Mouse (Mus musculus): ENCODE measurements around the gene Fasn.
"Not testable (repeated sequence)": the region's sequence is repeated elsewhere in the genome, so short reads cannot be mapped to it uniquely, and the experiment has no call there.

Fasn gene

DNA sequence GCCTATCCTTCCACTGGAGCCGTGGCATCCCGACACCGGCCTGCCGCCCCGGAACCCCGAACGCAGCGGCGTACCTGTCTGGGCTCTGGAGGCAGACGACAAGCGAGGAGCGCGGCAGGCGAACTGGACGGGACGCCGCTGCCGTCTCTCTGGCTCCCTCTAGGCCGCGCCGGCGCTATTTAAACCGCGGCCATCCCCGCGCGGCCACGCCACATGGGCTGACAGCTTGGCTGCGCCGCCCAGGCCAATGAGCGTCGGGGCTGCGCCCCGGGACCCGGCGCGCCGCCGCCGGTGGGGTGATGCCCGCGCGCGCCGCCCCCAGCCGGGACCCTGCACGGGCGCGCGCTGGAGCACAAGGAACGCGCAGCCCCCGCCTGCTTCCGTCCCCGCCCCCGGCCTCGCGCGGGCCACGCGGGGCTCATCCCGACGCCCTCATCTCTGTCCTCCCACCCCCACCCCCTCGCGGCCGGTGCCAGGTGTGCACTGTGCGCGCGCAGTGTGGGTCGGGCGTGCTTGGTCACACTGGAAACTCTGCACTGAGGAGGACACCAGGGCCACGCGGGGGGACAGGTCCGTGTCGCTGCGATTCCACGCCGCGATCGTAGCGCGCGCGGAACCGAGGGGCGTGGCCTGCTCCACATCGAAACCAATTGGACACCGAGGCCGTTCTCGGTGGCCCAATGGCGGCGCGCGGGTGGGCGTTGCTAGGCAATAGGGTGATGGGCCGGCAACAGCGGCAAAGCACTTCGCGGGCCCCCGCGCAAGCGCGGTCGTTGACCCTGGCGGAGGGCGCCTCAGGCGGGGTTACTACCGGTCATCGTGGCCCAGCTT lies at the start of gene Fasn:
Gene Fasn (minus strand): TSS at position 592 of the 831 bp plus-strand sequence.
- peak; percentile 97 for DNase-seq (ENCODE audit: low read depth, low spot score)

DNA sequence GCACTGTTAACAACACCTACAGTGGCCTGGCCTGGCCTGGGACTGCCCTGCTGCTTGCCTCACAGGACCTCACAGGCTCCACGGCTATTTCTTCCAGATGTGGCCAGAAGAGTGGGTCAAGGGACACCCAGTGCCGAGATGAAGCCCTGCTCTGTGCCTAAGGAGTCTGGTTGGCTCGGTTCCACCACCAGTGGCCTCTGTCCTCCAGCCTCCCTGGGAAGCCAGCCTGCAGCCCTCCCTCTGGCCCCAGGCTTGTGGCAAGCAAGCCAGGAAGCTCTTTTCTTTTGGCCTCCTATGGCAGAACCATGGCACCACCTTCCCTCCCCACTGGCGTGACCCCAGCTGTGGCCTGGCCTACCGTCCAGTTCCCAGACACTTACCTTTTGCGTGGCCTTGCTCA lies 48.9 kb upstream of the Fasn start:
- DNase-seq (ENCODE audit: low read depth, low spot score): no peak

DNA sequence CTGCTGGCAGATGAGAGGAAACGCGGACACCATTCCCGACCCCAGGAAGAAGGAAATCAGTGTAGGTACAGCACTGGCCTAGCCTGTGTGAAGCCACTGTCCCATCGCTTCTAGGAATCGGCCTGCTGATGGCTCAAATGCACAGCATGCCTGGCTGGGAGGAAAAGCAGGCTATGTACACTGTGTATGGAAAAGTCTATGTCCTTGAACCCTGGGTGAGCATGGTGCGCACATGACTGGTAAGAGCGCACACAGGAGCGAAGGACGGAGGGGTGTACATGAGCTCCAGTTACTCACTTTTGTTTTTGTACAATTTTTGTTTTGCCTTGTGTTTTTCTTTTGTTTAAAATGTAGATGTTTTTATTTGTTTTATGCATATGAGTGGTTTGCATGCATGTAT lies 47.2 kb upstream of the Fasn start:
- DNase-seq (ENCODE audit: low read depth, low spot score): no peak

DNA sequence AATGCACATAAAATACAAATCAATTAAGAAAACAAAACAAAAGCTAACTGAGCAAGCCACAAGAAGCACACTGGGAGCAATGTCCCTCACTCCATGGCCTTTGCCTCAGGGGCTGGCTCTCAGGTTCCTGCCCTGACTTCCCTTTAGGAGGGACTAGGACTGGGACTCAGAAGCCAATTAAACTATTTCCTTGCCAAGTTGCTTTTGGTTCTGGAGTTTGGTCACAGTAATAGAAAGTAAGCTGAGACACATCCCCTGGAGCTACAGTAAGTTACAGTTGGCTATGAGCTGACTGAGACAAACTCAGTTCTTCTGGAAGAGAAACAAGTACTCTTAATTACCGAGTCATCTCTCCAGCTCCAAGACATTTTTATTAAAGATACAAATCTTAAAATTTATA lies 41.5 kb upstream of the Fasn start:
- DNase-seq (ENCODE audit: low read depth, low spot score): no peak

DNA sequence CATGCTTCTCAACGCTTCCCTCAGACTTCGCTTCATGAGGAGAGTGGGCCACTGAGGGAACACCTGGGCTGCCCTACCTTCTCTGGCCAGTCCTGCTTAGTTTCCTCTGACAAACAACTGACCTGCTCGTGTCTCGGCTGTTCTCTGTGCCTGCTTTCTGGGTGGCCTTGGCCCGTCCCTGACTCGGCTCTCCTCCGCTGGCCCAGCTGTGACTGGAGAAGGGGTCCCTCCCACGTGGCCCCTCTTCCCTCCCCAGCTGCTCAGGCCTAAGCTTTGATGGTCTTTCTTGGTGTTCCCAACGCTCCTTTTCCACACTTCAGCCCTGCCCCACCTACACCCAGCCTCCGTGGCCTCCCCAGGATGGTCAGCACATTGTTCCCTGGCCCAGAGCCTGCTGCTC lies 38.5 kb upstream of the Fasn start:
- no peak for DNase-seq (ENCODE audit: low read depth, low spot score)

DNA sequence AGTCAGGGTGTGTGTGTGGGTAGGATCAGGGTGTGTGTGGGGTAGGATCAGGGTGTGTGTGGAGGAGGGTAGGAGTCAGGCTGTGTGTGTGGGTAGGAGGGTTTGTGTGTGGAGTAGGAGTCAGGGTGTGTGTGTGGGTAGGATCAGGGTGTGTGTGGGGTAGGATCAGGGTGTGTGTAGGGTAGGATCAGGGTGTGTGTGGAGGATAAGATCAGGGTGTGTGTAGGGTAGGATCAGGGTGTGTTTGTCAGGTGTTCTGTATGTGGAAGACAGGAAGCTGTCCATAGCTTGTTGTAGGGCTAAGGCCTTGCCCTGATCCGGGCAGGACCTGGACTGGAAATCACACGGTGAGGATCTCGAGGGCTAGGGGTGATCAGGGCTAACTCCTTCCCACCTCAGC lies 31.6 kb upstream of the Fasn start:
- not testable (repeated sequence) for DNase-seq (ENCODE audit: low read depth, low spot score)

DNA sequence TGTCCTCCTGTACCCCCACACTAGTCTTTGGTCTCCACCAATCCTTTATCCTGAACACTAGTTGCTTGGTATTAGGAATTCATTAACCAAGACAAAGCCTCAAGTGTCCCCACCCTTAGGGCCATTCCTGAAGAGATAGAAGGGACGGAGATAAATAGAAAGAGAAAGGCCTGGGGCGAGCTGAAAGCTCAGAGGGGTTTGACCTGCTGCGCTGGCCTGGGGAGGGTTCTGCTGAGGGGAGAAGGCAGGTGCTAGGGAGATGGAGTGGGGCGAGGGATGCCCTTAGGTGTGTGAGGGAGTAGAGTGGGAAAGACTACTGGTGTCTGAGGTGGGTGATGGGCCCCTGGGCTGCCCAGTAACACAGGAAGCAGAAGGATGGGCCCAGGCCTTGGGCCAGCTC lies 29.4 kb upstream of the Fasn start:
- DNase-seq (ENCODE audit: low read depth, low spot score): no peak

DNA sequence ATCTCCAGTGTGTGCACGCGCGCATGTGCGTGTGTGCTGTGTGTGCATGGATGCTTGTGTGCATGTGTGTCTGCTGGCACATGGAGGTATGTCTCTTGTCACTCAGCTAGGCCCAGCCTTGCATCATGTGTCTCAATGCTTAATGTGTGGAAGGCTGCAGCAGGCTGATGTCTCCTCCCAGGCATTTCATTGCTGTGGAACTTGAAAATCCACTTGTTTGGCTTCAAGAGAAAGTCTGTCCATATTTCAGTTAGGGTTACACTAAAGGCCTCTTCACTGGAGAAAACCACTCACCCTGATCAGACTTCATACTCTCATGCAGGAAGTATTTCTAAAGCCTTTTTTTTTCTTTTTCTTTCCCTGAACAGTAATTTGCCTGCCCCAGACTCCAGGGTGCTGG lies 28.8 kb upstream of the Fasn start:
- no peak for DNase-seq (ENCODE audit: low read depth, low spot score)

DNA sequence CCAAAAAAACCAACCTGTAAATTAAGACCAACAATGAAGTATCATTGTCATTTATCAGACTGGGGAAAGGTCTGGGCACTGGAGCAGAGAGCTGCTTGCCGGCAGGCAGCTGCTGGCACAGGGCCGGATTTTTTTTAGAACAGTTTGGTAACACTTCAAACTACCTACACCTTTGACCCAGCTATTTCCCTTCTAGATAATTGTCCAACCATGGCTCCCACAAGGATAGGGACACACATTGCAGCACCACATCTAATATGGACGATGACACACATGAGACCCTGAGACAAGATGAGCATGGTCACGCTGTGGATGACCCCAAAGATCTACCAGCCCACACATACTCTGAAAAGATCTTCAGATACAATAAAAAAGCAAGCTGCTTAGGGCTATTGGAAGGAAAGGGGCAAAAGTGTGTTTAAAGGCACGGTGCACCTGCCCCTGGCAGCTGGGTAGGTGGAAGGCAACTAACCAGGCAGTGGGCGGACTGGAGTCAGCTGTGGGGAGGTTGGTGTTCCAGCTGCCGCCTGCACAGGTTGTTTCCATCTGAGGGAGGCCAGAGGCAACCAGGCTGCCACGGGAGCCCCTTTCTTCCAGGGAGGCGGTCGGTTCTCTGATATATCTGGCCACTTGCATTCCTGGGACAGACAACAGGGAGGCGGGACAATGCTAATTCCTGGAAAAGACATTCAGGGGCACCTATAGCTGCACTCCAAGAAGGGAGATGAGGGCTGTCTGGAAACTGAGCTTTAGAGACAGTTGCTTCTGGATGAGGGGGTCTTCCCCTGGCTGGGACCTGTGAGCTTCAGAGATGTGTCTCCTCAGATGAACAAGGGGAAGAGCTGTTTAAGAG lies 28.0 kb upstream of the Fasn start:
- peak; percentile 40 for DNase-seq (ENCODE audit: low read depth, low spot score)

DNA sequence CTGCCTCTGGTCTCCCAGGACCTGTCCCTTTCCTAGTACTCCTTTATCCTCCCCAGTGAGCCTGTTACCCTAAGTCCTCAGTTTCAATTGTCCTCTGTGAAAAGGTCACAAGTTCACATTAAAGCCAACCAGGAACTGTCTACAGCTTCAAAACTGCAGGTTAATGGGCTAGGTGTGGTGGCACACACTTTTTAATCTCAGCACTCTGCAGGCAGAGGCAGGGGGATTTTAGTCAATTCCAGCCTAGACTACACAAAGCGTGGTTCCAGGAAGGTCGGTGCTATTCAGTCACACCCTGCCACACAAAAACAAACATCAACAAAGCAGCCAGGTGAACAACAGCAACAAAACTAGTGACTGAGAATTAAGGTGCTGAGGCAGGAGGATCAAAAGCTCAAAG lies 27.2 kb upstream of the Fasn start:
- no peak for DNase-seq (ENCODE audit: low read depth, low spot score)

DNA sequence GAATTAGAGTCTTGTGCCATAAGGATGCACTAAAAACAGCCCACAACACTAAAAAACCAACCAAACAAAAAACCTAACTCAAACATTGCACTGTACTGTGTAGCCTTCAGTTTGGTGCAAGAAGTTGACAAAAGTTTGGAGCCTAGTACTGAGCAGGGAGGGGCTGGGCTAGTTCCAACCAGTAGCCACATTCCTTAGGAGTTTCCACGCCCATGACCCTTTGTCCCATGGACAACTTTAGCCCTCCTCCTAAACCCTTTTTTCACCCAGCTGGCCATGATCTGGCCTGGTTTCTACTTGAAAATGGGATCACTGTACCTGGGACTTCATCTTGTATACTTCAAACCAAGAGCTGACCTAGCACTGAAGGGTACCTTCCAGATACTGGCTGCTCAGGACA lies 26.8 kb upstream of the Fasn start:
- DNase-seq (ENCODE audit: low read depth, low spot score): no peak

DNA sequence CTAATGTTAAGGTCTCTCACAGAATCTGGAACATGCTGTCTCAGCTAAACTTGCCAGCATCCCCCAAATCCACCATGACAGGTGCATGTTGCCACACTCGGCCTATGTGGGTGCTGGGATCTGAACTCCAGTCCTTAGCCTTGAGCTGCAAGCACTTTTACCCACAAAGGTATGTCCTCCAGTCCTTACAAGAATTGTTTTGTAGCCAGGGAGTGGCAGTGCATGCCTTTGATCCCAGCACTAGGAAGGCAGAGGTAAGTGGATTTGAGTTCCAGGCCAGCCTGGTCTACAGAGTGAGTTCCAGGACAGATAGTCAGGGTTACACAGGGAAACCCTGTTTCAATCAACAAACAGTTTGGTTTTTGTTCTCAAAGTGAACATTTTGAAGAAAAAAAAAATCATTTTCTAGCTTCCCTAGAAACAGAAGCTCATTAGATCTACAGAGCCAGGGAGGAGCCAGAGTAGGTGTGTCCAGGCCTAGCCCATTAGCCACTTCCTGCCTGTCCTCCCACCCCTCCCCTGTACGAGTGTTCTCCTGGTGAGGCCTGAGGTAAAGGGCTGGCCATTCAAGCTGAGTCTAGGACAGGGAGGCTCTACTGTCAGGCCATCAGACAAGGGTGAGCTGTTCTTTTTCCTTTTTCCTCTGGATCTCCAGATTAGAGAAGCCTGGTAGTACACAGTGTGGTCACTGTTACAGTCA lies 26.1 kb upstream of the Fasn start:
- DNase-seq (ENCODE audit: low read depth, low spot score): peak; percentile 53

DNA sequence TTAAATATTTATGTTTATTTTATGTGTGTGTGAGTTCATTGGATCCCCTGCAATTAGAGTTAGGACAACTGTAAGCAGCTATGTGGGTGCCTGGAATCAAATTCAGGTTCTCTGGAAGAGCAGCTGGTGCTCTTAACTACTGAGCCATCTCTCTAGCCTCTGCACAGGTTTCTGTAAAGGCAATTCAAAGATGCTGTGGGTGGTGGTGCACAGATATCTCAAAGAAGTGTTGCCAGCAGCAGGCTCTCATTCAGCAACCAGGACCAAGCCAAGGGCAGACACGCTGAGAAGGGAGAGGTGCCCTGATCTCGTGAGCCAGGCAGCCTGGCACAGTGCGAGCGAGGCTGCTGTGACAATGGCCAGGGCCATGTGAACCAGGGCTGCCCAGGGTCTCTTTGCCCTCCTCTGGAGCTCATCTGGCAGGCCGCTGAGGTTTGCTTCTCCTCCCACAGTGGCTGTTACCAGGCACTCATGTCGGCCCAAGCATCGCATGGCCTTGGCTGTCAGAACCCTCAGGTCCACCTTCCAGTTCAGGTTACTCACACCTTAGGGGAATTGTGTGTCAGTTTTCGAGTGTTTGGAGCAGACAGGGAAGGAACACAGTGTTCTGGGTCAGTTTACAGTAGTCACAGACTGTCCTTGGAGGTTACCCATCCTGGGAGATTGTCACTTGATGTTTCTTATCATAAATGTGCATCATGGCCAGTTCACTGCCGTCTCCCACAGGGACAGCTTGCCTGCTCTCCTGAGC lies 22.6 kb upstream of the Fasn start:
- no peak for DNase-seq (ENCODE audit: low read depth, low spot score)

DNA sequence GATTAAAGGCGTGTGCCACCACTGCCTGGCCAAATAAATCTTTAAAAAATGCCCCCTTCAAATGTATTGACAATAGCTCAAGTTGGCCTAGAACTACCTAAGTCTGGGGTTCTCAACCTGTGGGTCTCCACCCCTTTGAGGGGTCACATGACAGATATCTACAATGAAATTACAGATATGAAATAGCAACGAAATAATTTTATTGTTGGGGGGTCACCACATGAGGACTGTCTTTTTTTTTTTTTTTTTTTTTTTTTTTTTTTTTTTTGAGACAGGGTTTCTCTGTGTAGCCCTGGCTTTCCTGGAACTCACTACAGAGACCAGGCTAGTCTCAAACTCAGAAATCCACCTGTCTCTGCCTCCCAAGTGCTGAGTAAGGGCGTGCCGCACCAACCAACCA lies 20.0 kb upstream of the Fasn start:
- DNase-seq (ENCODE audit: low read depth, low spot score): no peak

DNA sequence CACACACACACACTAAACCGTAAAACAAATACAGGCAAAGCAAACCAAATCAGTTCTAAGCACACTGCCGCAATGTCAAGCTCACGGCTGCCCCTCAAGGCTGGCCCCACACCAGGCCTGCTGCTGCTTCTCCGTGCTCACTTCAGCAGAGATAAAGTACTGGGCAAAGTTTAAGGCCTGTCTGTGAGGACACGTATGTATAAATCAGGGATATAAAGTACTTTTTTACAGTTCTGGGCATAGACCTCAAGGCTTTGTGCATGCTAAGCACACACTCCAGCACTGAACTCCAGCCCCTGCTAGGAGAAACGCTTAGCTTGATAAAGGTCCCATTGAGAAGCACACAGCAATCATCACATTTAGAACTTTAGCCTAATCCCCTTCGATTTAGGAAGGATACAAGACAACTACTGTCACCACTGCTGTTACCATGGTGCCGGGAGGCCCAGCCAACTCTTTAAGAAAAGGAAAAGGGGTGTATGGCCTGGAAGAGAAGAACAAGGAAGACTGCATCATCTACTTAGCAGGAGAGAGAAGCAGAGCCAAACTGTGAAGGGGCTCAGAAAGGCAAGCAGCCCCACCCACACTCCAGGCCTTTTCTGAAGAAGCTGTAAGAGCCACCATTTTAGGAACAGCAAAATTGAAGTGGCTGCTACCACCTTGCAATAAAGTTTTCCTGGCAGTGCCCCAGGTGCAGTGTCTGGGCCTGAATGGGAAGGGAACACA lies 9.4 kb upstream of the Fasn start:
- DNase-seq (ENCODE audit: low read depth, low spot score): no peak

DNA sequence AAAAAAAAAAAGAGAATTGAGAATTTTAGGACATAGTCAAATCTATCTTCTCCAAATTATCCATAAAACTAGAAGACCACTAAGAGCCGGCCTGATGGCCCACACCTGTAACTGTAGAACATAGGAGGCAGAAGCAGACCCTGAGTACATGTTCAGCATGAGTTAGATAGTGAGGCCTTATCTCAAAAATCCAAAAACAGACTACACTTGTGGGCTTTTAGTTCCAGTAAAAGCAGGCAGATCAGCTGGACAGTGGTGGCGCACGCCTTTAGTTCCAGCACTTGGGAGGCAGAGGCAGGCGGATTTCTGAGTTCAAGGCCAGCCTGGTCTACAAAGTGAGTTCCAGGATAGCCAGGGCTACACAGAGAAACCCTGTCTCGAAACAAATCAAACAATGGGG lies 8.6 kb upstream of the Fasn start:
- DNase-seq (ENCODE audit: low read depth, low spot score): not testable (repeated sequence)

DNA sequence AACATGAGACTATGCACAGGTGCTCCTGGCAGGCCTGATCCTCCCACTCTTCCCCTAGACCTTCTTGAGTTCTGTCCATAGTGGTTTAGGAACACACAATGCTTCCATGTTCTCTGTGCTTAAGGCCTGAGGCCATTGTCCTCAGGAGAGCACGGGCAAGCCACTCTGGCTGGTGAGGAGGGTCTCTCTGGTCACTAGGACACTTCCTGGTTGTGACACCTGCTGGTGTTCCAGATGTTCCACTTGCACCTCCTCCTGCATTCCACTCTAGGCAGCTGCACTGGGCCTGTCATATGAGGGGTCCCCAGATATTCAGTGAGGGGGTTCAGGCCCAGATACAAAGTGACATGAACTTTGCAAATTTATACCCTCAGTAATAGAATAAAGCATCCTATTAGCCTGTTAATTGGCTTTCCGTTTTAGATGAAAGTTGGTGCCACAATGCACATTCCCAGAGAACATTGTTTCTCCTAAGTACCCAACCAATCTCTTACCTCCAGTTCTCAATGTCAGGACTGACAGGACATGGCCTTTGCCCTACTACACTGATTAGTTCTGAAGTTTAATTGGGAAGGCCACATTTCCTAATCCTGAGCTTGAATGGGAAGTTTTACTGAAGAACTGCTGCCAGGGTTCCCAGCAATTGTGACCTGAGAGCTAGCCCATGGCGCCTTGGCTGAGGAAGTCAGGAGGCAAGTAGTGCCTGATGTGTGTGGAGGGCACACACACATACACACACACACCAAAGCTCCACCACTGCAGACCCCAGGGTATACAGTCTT lies 7.5 kb upstream of the Fasn start:
- DNase-seq (ENCODE audit: low read depth, low spot score): no peak

DNA sequence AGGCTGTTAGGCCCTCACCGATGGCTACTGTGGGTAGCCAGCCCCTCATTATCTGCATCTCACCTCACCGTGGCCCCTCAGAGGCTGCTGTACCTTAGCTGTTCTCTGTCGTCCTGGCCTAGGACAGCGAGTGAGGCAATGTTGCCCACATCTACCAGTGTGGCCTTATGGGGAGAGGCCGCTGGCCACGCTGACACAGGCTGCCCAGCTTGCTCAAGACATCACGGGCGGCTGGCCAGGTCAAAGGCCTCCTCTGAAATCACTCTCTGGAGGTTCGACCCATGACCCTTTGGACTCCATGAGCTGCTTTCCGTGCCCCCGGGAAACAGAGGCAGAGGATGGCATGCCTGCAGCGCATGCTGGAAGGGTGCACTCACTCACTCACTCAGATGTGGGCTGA lies 6.3 kb upstream of the Fasn start:
- no peak for DNase-seq (ENCODE audit: low read depth, low spot score)

DNA sequence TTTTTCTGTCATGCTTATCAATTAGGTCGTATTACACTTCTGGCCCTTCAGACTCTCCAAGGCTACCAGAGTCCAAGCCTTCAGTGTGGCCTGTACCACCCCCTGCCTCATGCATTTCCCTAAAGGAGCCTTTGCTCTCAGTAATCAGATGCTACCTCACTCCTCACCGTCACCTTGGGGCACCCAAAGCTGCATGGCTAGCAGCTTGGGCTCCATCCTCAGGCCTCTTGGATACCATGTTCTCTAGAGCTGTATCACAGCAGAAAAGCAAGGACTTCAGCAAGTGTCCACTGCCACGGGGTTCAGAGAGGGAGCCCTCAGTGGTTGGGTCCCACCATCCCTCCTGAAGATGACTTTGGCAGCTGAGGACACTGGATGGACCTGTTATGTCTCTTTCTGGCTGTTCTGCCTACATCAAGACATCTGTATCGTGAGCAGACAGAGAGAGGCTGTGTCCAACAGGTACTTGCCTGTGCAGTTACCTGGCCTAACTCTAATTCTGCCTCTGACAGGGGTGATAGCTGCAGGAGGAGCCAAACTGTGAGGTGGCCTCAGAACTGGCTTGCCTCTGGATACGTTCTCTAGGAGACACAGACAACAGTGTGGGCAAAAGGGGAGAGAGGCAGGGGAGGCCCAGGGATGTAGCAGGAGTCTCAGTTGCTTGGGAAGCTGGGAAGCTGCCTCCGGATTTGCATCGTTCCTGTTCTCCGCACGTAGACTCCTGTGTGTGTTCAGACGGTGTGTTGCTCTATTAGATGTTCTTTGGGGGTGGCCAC lies 5.6 kb upstream of the Fasn start:
- no peak for DNase-seq (ENCODE audit: low read depth, low spot score)

Measured in CD4-positive, CD25-positive, alpha-beta regulatory T cell, adult 2 months (primary cell).